Mouse (Mus musculus) heart, embryonic 16.5 days (tissue): ENCODE data around the gene P3h3. TPM values are rescaled to one million over a fixed set of nuclear protein-coding genes. Genes with fewer than 3 reads are reported as not detected.
A peak's percentile ranks its signal among the peaks of the same experiment; 100 is the strongest.

ENCODE experiments used
- ATAC-seq: fragments of 200-750 bp; cut with Nextera tagmentation; replicated peaks from 2 replicates; pipeline ENCODE4 v1.8.0; 2017; ENCODE audit warnings: moderate number of reproducible peaks; ENCODE audit not compliant: insufficient read depth, low FRiP score; ENCODE audit errors: extremely low read depth
- H3K27ac ChIP-seq: fragments of 300-500 bp; sonication (generic); 2 replicates; pipeline ENCODE4 v1.5.1; 2014; ENCODE audit warnings: mild to moderate bottlenecking, low read length, control low read depth, moderate library complexity
- H3K27me3 ChIP-seq: fragments of 300-500 bp; sonication (generic); 2 replicates; pipeline ENCODE4 v1.6.1; 2014; ENCODE audit warnings: low read length, mixed read lengths; ENCODE audit not compliant: control insufficient read depth, insufficient read depth
- H3K36me3 ChIP-seq: fragments of 300-500 bp; sonication (generic); 2 replicates; pipeline ENCODE4 v1.6.1; 2014; ENCODE audit not compliant: control insufficient read depth, insufficient read depth
- H3K4me1 ChIP-seq: fragments of 300-500 bp; sonication (generic); 2 replicates; pipeline ENCODE4 v1.6.1; 2014; ENCODE audit warnings: low read length, mixed read lengths; ENCODE audit not compliant: control insufficient read depth, insufficient read depth
- H3K4me2 ChIP-seq: fragments of 300-500 bp; sonication (generic); 2 replicates; pipeline ENCODE4 v1.6.1; 2014; ENCODE audit warnings: low read depth, mild to moderate bottlenecking, control low read depth, low read length
- H3K4me3 ChIP-seq: fragments of 300-500 bp; sonication (generic); 2 replicates; pipeline ENCODE4 v1.5.1; 2014; ENCODE audit warnings: mild to moderate bottlenecking, control low read depth, low read length
- H3K9ac ChIP-seq: fragments of 300-500 bp; sonication (generic); 2 replicates; pipeline ENCODE4 v1.6.1; 2014; ENCODE audit warnings: low read length, control low read depth
- H3K9me3 ChIP-seq: fragments of 300-500 bp; sonication (generic); replicated peaks from 2 replicates; pipeline ENCODE4 v1.6.1; 2016; ENCODE audit warnings: low read length; ENCODE audit not compliant: control insufficient read depth
- WGBS: fragments of 180-500 bp; shearing (Covaris S2); extraction: QIAGEN DNeasy Blood & Tissue Kit; methylation state at CpG from one replicate; pipeline ENCODE4 v1.1.7; 2014; 5-methylcytosine and 5-hydroxymethylcytosine counted together
- polyA plus RNA-seq: library from polyadenylated mRNA; unstranded; fragments of >200 nt; fragmentation: Nextera tagmentation; extraction: Ambion mirVana; gene quantifications from 2 replicates; pipeline ENCODE4 v1.2.1, GENCODE M21; 2015

The P3h3 gene
- polyA plus RNA-seq, result 12.3 and 15.2 TPM in 2 replicates

DNA sequence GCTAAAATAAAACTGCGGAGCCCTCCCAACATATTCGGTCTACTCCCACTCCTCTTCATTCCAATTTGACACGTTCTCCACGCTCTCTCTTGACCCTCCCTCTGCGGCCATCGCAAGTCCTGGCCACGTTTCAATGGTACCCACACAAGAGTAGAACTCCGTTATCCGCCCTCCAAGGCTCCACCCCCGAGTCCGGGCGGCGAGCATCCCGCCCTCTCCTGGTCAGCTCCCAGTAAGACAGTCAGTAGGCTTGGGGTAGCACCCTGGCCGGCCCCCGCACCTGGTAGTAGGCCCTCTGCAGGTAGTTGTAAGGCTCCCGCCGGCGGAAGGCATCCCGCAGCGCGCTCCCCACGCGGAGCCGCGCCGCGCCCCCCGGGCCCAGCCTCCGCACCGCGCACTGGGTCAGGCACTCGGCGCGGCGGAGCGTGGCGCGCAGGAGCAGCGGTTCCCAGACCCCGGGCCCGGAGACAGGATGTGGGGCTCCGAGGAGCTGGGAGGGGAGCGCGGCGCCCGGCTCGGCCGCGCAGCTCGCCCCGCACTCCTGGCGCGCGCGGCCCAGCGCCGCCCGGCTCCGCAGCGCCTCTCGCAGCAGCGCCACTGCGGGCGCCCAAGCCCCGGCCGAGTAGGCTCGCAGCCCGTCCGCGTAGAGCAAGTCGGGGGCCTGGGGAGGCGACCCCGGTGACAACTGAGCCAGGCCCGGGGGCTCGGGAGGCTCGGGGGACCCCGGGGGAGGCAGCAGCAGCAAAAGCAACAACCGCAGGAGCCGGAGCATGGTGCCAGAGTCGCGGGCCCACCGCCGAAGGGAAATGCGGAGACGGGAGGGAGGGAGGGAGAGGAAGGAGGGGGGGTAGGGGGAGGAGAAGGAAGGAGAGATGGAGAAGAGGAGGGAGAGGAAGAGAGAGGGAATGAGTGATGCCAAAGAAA is at the start of gene P3h3:
Gene P3h3, minus strand, starts transcription at position 837 of the 924 bp plus-strand sequence.
- peak within 1 kb of the TSS; percentile 90 for H3K27ac ChIP-seq
- WGBS, result under 1% methylated on average over 86 of the region's 86 CpGs
- peak within 1 kb of the TSS; percentile 65 for H3K4me3 ChIP-seq
- peak within 1 kb of the TSS; percentile 91 for H3K4me2 ChIP-seq
- H3K4me1 ChIP-seq, result peaks cover 20% of the 10 kb centered on the region
- H3K9me3 ChIP-seq, result no peaks in the 10 kb centered on the region
- peaks cover 22% of the 10 kb centered on the region for H3K27me3 ChIP-seq
- no peaks in the 10 kb centered on the region for H3K36me3 ChIP-seq
- H3K9ac ChIP-seq, result peak within 1 kb of the TSS; percentile 91
- ATAC-seq, result peak; percentile 77

DNA sequence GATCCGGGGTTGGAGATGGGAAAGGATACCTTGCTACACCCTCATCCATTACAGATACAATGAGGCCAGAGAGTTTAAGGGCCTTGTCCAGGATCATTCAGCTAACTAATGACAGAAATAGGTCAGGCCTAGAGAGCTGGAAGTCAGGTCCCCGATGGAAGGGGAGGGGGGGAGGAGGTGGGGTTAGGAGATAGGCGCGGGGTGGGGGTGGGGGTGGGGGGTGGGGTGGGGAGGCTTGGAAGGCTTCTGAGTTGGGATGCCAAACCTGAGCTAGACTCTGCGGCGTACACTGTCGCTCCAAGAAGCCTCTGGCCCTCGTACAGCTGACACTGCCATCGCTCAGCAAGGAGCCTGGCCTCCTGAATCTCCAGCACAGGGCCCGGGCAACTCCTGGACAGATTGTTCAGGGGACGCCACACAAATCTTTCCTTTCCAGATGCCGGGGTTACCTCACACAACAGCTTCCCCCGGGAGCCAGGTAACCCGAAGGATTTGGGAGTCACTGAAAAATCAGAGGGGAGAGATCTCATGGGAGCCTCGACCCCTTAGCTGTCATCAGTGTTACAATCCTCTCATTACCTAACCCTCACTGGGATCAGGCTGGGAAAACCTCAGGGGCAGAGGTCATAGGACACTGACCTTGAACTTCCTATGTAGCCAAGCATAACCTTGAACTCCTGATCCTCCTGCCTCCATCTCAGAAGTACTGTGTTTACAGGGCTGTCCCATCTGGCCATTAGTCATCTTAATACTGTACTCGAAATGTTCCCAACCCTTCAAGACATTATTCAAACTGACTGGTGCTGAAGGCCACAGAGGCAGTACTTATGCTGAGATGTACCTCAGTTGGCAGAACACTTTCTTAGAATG is 47.7 kb upstream of the P3h3 start:
- peaks cover 7% of the 10 kb centered on the region; the same call in 1 of the 2 replicates for H3K27me3 ChIP-seq
- ATAC-seq, result no peak
- 50% methylated on average over 14 of the region's 16 CpGs for WGBS
- H3K4me2 ChIP-seq, result peak overlapping the region; percentile 90
- no peak overlapping the region; the same call in 1 of the 2 replicates for H3K4me3 ChIP-seq
- H3K9me3 ChIP-seq, result no peaks in the 10 kb centered on the region
- H3K36me3 ChIP-seq, result no peaks in the 10 kb centered on the region
- peaks cover 13% of the 10 kb centered on the region for H3K4me1 ChIP-seq
- H3K27ac ChIP-seq, result peak overlapping the region; percentile 98
- H3K9ac ChIP-seq, result peak overlapping the region; percentile 81

DNA sequence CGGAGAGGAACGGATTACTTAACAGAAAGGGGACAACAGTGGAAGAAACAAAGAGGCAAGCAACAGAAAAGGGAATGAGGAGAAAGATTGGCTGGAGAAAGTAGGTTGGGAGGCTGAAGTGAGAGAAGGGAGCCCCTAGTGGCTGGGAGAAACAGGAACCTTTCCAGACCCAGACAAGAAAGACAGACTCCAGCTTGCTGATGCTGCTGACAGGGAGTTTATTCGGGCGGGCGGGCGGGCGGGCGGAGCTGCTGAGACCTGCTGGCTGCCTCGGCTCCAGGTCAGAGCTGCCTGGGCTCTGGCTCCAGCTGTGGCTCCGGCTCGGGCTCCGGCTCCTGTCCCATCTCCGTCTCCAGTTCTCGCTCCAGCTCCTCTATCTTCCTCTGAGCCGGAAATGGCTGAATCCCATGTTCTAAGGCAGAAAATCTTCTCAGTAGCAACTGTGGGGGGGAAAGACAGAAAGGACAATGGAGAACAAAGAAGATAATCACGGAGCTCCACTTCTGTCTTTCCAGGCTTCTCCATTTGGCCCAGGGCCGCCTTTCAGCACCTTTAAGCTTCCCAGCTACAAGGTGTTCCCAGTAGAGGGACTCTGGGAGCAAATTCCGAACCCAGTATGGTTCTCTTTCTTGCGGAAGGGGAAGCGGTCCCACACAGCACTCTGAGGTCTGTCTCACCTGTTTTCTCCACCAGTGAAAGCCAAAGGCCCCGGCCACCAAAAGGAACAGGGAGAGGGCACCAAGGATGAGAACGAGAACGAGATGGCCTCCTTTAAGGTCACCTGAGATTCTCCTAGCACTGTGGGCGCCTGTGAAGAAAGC is 46.8 kb upstream of the P3h3 start:
- Histone ChIP-seq H3K4me1 (peaks cover 8% of the 10 kb centered on the region), H3K4me3 (peak overlapping the region; percentile 65), H3K27me3 (peaks cover 3% of the 10 kb centered on the region; the same call in 1 of the 2 replicates), H3K36me3 (no peaks in the 10 kb centered on the region), H3K9me3 (no peaks in the 10 kb centered on the region), H3K9ac (peak overlapping the region; percentile 81), H3K27ac (peak overlapping the region; percentile 98), H3K4me2 (peak overlapping the region; percentile 90)
- WGBS, result 11% methylated on average over 24 of the region's 24 CpGs
- peak; percentile 66 for ATAC-seq

DNA sequence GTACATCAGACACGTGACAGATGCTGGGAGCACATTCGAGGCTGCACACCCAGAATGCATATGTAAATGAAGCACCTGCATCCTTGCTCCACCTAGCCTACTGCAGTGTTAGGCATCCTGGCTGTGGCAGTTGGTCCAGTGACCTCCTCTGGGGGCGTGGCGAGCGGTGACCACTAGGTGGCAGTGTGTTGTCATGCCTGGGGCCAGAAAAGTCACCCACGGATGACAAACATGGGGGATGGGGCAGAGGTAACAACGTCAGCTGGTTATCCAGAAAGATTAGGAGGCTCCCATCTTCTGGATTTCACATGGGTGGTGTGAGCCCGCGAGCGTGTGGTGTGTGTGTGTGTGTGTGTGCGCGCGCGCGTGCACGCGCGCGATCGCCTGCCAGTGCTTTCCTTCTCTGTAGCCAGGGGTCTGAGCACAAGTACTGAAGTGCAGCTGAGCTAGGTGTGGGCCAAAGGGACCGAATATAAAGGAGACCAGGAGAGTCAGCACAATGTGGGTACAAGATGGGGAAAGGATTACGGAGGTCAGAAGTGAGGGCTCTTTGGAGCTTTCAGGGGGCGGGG is 46.1 kb upstream of the P3h3 start:
- ATAC-seq, result peak; percentile 82
- H3K36me3 ChIP-seq, result no peaks in the 10 kb centered on the region
- H3K4me3 ChIP-seq, result peak overlapping the region; percentile 65
- peaks cover 2% of the 10 kb centered on the region; the same call in 1 of the 2 replicates for H3K27me3 ChIP-seq
- WGBS, result under 1% methylated on average over 23 of the region's 23 CpGs
- H3K4me1 ChIP-seq, result peaks cover 8% of the 10 kb centered on the region
- H3K9ac ChIP-seq, result peak overlapping the region; percentile 81
- peak overlapping the region; percentile 90 for H3K4me2 ChIP-seq
- no peaks in the 10 kb centered on the region for H3K9me3 ChIP-seq
- H3K27ac ChIP-seq, result peak overlapping the region; percentile 98

DNA sequence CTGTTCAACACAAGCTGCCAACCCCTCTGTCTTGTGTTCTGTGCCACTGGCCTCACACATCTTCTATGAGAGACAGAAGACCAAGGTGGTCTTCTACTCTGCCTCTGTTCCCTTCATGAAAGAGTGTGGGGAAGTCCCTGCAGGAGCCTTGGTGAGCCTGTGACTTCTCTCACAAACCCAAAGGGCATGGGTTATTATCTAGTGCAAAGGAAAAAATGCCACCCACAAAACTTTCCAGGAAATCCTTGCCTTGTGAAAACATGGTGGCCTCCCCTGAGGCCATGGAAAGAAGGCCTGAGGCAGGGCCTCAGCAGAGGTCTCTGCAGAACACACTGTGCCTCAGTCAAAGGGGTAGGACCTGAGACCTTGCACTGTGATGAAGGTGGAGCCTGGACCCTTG is 44.3 kb upstream of the P3h3 start:
- H3K4me2 ChIP-seq, result no peak overlapping the region
- no peaks in the 10 kb centered on the region for H3K9me3 ChIP-seq
- no peak for ATAC-seq
- no peak overlapping the region for H3K4me3 ChIP-seq
- no peaks in the 10 kb centered on the region for H3K27me3 ChIP-seq
- H3K9ac ChIP-seq, result no peak overlapping the region
- no peaks in the 10 kb centered on the region for H3K36me3 ChIP-seq
- H3K4me1 ChIP-seq, result peaks cover 8% of the 10 kb centered on the region
- H3K27ac ChIP-seq, result no peak overlapping the region

DNA sequence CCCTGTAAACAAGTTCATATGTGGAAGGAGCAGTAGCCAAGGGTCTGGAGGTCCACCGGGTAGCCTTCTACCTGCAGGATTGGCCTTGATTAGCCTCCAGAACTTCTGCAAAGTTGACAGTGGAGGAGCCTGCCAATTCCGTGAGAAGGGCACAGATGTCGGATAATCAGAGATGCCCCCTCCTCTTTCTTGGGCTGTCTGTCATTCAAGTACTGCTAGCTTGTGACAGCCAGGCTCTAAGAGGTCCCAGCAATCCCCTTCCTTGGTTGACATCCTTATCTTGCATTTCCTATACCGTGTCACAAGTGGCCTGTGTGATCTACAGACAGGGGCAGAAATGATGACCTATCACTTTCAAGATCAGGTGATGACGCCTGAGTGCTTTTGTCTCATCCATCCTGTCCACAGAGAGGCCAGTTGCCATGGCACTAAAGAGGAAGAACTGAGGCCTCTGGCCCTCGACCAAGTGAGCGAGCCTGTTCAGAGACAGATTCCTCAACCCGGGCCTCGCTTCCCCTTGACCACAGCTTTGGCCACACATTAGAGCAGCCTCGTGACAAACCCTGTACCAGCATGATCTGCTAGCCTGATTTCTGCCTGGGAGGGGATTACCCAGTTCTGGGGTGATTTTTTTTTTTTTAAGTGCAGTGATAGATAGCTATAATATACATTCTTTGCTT is 43.4 kb upstream of the P3h3 start:
- ATAC-seq, result no peak
- Histone ChIP-seq H3K27ac (peak overlapping the region; percentile 44; the same call in 1 of the 2 replicates), H3K36me3 (no peaks in the 10 kb centered on the region)

DNA sequence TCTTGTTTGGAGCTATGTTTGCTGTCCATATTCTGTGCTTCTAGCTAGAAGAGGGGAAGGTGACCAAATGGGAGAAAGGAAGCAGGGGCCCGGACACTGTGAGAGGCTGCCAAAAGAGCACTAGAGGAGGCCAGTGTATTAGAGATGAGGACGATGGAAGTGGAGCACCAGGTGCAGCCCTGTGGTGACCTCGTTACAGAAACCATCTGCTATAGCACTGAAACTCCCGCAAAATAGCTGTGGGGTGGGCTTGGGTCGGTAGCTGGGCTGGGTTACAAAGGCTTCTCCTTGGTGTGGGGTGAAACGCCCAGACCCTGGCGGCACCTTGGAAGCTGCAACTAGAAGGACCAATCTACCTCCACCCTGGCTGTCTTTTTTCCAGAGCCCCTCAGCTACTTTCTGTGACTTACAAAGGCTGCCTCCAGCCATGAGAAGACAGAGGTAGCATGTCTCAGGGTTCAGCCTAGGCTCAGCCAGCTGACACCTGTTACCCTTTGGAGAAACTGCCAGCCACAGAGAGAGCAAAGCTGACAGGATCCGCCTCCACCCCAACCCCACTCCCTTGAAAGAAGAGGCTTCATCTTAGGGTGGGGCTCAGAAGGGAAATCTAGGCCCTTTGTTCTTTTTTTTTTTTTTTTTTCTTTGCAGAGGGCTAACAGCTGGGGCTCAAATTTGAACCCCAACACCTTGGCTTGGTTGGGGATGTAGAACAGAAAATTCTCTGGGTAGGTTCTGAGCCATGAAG is 42.7 kb upstream of the P3h3 start:
- H3K9me3 ChIP-seq, result no peaks in the 10 kb centered on the region
- peaks cover 7% of the 10 kb centered on the region for H3K4me1 ChIP-seq
- no peak overlapping the region for H3K9ac ChIP-seq
- no peak overlapping the region for H3K4me2 ChIP-seq
- ATAC-seq, result no peak
- no peak overlapping the region for H3K4me3 ChIP-seq
- no peaks in the 10 kb centered on the region for H3K27me3 ChIP-seq
- H3K27ac ChIP-seq, result peak overlapping the region; percentile 57
- H3K36me3 ChIP-seq, result no peaks in the 10 kb centered on the region
- 59% methylated on average over 8 of the region's 8 CpGs for WGBS

More for the DNA sequence above, 43.4 kb upstream of the P3h3 start:
- Histone ChIP-seq H3K4me3 (no peak overlapping the region), H3K9ac (no peak overlapping the region), H3K27me3 (no peaks in the 10 kb centered on the region), H3K4me1 (peaks cover 8% of the 10 kb centered on the region), H3K4me2 (no peak overlapping the region), H3K9me3 (no peaks in the 10 kb centered on the region)
- WGBS, result 31% methylated on average over 10 of the region's 10 CpGs
